25 mouse cellular contexts compared by ENCODE assay signal in genomic region chr11:121556727-121557126, GRCm38 (mm10). TPM values are rescaled to one million over a fixed set of nuclear protein-coding genes. Genes with fewer than 3 reads are reported as not detected.
"Had no signal": no experiment of that assay in that cellular context is flagged by ENCODE, and none has a peak within 500 bp of the region (broad histone marks: within the 10 kb centered on the region; RNA-seq: fewer than 3 reads in every experiment).

No protein-coding gene starts in this region.

- H3K27ac ChIP-seq: heart, adult 2 months; heart, embryonic 13.5 days; heart, embryonic 15.5 days; hindbrain, embryonic 13.5 days; hindbrain, embryonic 15.5 days; hindbrain, postnatal 0 days; layer of hippocampus, adult 2 months; left cerebral cortex, adult 2 months; limb, embryonic 10.5 days; limb, embryonic 12.5 days had no signal

- H3K36me3 ChIP-seq: heart, embryonic 15.5 days; limb, embryonic 12.5 days had no signal

- H3K4me1 ChIP-seq: limb, embryonic 10.5 days had no signal

- H3K9me3 ChIP-seq: heart, embryonic 13.5 days; heart, embryonic 15.5 days; hindbrain, embryonic 13.5 days; hindbrain, embryonic 15.5 days; limb, embryonic 10.5 days; limb, embryonic 12.5 days had no signal

- DNase-seq: gastrocnemius, postnatal 14 days; gastrocnemius, postnatal 36 days; heart, adult 2 months; heart, postnatal 14 days; heart, postnatal 36 days; kidney, adult 11 months; kidney, adult 8-10 months; kidney, postnatal 10 days; kidney, postnatal 25 days; kidney, postnatal 4 days; liver had no signal

- ATAC-seq: hindbrain, postnatal 0 days; intestine, embryonic 16.5 days had no signal

- H3K4me2 ChIP-seq: heart, embryonic 11.5 days; heart, embryonic 13.5 days; heart, embryonic 15.5 days; hindbrain, embryonic 13.5 days; hindbrain, embryonic 15.5 days; limb, embryonic 12.5 days had no signal

- H3K4me3 ChIP-seq: heart, adult 2 months; heart, embryonic 13.5 days; heart, embryonic 15.5 days; hindbrain, embryonic 13.5 days; hindbrain, embryonic 15.5 days; layer of hippocampus, adult 2 months; left cerebral cortex, adult 2 months; limb, embryonic 10.5 days; limb, embryonic 12.5 days had no signal

- H3K9ac ChIP-seq: heart, embryonic 13.5 days; heart, embryonic 15.5 days; hindbrain, embryonic 13.5 days; hindbrain, embryonic 15.5 days; limb, embryonic 12.5 days had no signal

- H3K27me3 ChIP-seq: heart, embryonic 13.5 days; heart, embryonic 15.5 days; hindbrain, embryonic 13.5 days; hindbrain, embryonic 15.5 days; limb, embryonic 12.5 days had no signal

RNA-seq across cellular contexts. Expression of gene Zfp750, which starts 37.6 kb away (rescaled TPM):
- total RNA-seq: gastrocnemius, postnatal 14 days; heart, postnatal 14 days; heart, postnatal 36 days; hematopoietic stem cell, adult 5-6 weeks; layer of hippocampus, postnatal 10 days; left cerebral cortex, postnatal 14 days had no signal
